Mouse (Mus musculus): Measurements from ENCODE around the gene Zfpm1.

DNA sequence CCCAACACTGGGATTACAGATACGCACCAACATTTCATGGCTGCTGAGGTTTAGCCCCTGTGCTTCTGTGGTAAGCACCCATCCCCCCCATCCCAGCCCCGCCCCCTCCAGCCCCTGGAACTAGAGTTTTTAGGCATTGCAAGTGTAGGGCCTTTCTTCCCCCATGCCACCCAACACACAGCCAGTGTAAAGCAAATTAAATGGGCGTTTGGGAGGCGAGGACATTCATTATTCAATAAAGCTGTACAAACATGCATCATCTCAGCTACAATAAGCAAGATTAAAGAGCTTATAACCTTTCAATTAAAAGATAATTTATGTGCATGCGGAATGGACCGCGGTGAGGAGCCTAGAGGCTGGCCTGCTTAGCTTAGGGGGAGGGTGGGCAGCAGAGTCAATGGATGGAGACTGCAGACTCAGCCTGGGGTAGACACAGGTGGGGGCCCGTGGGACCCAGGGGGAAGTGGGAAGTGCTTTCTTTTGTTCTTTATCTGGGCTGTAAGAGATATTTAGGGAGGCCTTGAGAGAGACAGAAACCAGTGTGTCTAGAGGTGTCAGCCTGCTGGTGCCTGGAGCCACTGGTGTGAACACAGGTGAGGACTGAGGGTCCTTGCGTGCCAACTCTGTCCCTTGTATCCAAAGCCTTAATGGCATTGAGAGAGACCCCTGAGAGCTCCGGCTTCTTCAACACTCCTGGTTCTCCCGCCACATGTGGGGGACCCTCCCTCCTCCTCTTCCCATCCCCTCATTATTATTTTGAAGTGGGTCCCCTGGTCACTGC is 68.6 kb downstream of the Zfpm1 start:
- TF ChIP-seq CTCF (IDR thresholded peaks at IDR 0.05; ENCODE audit: insufficient read depth, low read length) = no peak
- no peak for TF ChIP-seq POLR2A (IDR thresholded peaks at IDR 0.05; ENCODE audit: borderline replicate concordance, extremely low read depth, low read depth, low read length)

Measured in lung, adult 2 months (tissue).